Mouse (Mus musculus): Measurements from ENCODE around the gene Gdpd5. TPM values are rescaled to one million over a fixed set of nuclear protein-coding genes. Genes with fewer than 3 reads are reported as not detected.

The Gdpd5 gene
- polyA plus RNA-seq, 1 experiment from 2014 or later, result 25.9 TPM

GRCm38 (mm10) chr7:99475562-99475911 lies 94.3 kb downstream of the Gdpd5 start:
- H3K36me3 ChIP-seq (ENCODE audit: control insufficient read depth, insufficient read depth, low read length), result peaks cover 19% of the 10 kb centered on the region
- H3K4me3 ChIP-seq (ENCODE audit: low read depth, low read length), result no peak overlapping the region
- H3K4me1 ChIP-seq (replicated peaks; ENCODE audit: control insufficient read depth, insufficient read depth, low read length), result peaks cover 3% of the 10 kb centered on the region; the same call in 1 of the 2 replicates
- peak; percentile 4; the same call in 1 of the 2 replicates for ATAC-seq (ENCODE audit: low FRiP score)
- H3K27ac ChIP-seq (ENCODE audit: low read depth, low read length), result peak overlapping the region; percentile 80
- WGBS, result 82% methylated on average over 2 of the region's 2 CpGs
- no peak for DNase-seq (ENCODE audit: low spot score)
- H3K9me3 ChIP-seq (ENCODE audit: control insufficient read depth, low read length), result no peaks in the 10 kb centered on the region
- no peak overlapping the region for H3K4me2 ChIP-seq (replicated peaks; ENCODE audit: low read depth, low read length)
- H3K27me3 ChIP-seq (ENCODE audit: control insufficient read depth, insufficient read depth, low read length), result no peaks in the 10 kb centered on the region
- H3K9ac ChIP-seq (ENCODE audit: low read depth, low read length), result no peak overlapping the region

GRCm38 (mm10) chr7:99476558-99477114 lies 95.4 kb downstream of the Gdpd5 start:
- H3K27ac ChIP-seq (ENCODE audit: low read depth, low read length), result peak overlapping the region; percentile 14; the same call in 1 of the 2 replicates

GRCm38 (mm10) chr7:99477235-99477634 lies 96.0 kb downstream of the Gdpd5 start:
- H3K4me1 ChIP-seq (replicated peaks; ENCODE audit: control insufficient read depth, insufficient read depth, low read length), result peaks cover 10% of the 10 kb centered on the region
- no peaks in the 10 kb centered on the region for H3K9me3 ChIP-seq (ENCODE audit: control insufficient read depth, low read length)
- H3K9ac ChIP-seq (ENCODE audit: low read depth, low read length), result no peak overlapping the region
- DNase-seq (ENCODE audit: low spot score), result no peak
- ATAC-seq (ENCODE audit: low FRiP score), result no peak
- peaks cover 36% of the 10 kb centered on the region for H3K36me3 ChIP-seq (ENCODE audit: control insufficient read depth, insufficient read depth, low read length)
- no peak overlapping the region for H3K4me2 ChIP-seq (replicated peaks; ENCODE audit: low read depth, low read length)
- no peak overlapping the region for H3K4me3 ChIP-seq (ENCODE audit: low read depth, low read length)
- no peaks in the 10 kb centered on the region for H3K27me3 ChIP-seq (ENCODE audit: control insufficient read depth, insufficient read depth, low read length)
- no peak overlapping the region; the same call in 1 of the 2 replicates for H3K27ac ChIP-seq (ENCODE audit: low read depth, low read length)
- WGBS, result 88% methylated on average over 5 of the region's 5 CpGs

More at GRCm38 (mm10) chr7:99476558-99477114, 95.4 kb downstream of the Gdpd5 start:
- no peaks in the 10 kb centered on the region for H3K9me3 ChIP-seq (ENCODE audit: control insufficient read depth, low read length)
- WGBS, result 43% methylated on average over 3 of the region's 3 CpGs
- H3K36me3 ChIP-seq (ENCODE audit: control insufficient read depth, insufficient read depth, low read length), result peaks cover 30% of the 10 kb centered on the region
- H3K9ac ChIP-seq (ENCODE audit: low read depth, low read length), result no peak overlapping the region
- peaks cover 6% of the 10 kb centered on the region; the same call in 1 of the 2 replicates for H3K4me1 ChIP-seq (replicated peaks; ENCODE audit: control insufficient read depth, insufficient read depth, low read length)
- DNase-seq (ENCODE audit: low spot score), result no peak
- no peak for ATAC-seq (ENCODE audit: low FRiP score)
- H3K27me3 ChIP-seq (ENCODE audit: control insufficient read depth, insufficient read depth, low read length), result no peaks in the 10 kb centered on the region
- no peak overlapping the region for H3K4me3 ChIP-seq (ENCODE audit: low read depth, low read length)
- H3K4me2 ChIP-seq (replicated peaks; ENCODE audit: low read depth, low read length), result no peak overlapping the region

- peaks cover 36% of the 10 kb centered on the region for H3K36me3 ChIP-seq (ENCODE audit: control insufficient read depth, insufficient read depth, low read length)
Observed at GRCm38 (mm10) chr7:99482637-99483036, 101.4 kb downstream of the Gdpd5 start.

GRCm38 (mm10) chr7:99483271-99483923 lies 102.2 kb downstream of the Gdpd5 start, which contains the start of gene Rps3:
TSS of gene Rps3 (minus strand) at chr7:99483738.
- DNase-seq (ENCODE audit: low spot score) (peak; percentile 96), ATAC-seq (ENCODE audit: low FRiP score) (peak; percentile 97)
- Histone ChIP-seq H3K36me3 (ENCODE audit: control insufficient read depth, insufficient read depth, low read length) (peaks cover 31% of the 10 kb centered on the region), H3K27me3 (ENCODE audit: control insufficient read depth, insufficient read depth, low read length) (no peaks in the 10 kb centered on the region), H3K9me3 (ENCODE audit: control insufficient read depth, low read length) (no peaks in the 10 kb centered on the region), H3K27ac (ENCODE audit: low read depth, low read length) (peak within 1 kb of the TSS; percentile 7), H3K4me1 (replicated peaks; ENCODE audit: control insufficient read depth, insufficient read depth, low read length) (peaks cover 9% of the 10 kb centered on the region), H3K4me2 (replicated peaks; ENCODE audit: low read depth, low read length) (peak within 1 kb of the TSS; percentile 89), H3K9ac (ENCODE audit: low read depth, low read length) (peak within 1 kb of the TSS; percentile 94), H3K4me3 (ENCODE audit: low read depth, low read length) (peak within 1 kb of the TSS; percentile 90)
- under 1% methylated on average over 40 of the region's 45 CpGs for whole genome bisulfite sequencing

More at GRCm38 (mm10) chr7:99482637-99483036, 101.4 kb downstream of the Gdpd5 start:
- ATAC-seq (ENCODE audit: low FRiP score) (no peak), DNase-seq (ENCODE audit: low spot score) (no peak)
- Histone ChIP-seq H3K27me3 (ENCODE audit: control insufficient read depth, insufficient read depth, low read length) (no peaks in the 10 kb centered on the region), H3K4me2 (replicated peaks; ENCODE audit: low read depth, low read length) (peak overlapping the region; percentile 89), H3K27ac (ENCODE audit: low read depth, low read length) (peak overlapping the region; percentile 7; the same call in 1 of the 2 replicates), H3K4me1 (replicated peaks; ENCODE audit: control insufficient read depth, insufficient read depth, low read length) (peaks cover 9% of the 10 kb centered on the region), H3K9ac (ENCODE audit: low read depth, low read length) (peak overlapping the region; percentile 94), H3K4me3 (ENCODE audit: low read depth, low read length) (peak overlapping the region; percentile 90), H3K9me3 (ENCODE audit: control insufficient read depth, low read length) (no peaks in the 10 kb centered on the region)
- WGBS, result 2% methylated on average over 6 of the region's 6 CpGs

GRCm38 (mm10) chr7:99483924-99484319 lies 102.7 kb downstream of the Gdpd5 start:
- H3K36me3 ChIP-seq (ENCODE audit: control insufficient read depth, insufficient read depth, low read length), result peaks cover 30% of the 10 kb centered on the region
- H3K27ac ChIP-seq (ENCODE audit: low read depth, low read length), result no peak overlapping the region
- peak overlapping the region; percentile 39 for H3K4me2 ChIP-seq (replicated peaks; ENCODE audit: low read depth, low read length)
- no peaks in the 10 kb centered on the region for H3K27me3 ChIP-seq (ENCODE audit: control insufficient read depth, insufficient read depth, low read length)
- H3K9me3 ChIP-seq (ENCODE audit: control insufficient read depth, low read length), result no peaks in the 10 kb centered on the region
- DNase-seq (ENCODE audit: low spot score) (no peak), ATAC-seq (ENCODE audit: low FRiP score) (peak; percentile 50)
- peaks cover 9% of the 10 kb centered on the region for H3K4me1 ChIP-seq (replicated peaks; ENCODE audit: control insufficient read depth, insufficient read depth, low read length)
- WGBS, result 47% methylated on average over 8 of the region's 8 CpGs
- peak overlapping the region; percentile 90 for H3K4me3 ChIP-seq (ENCODE audit: low read depth, low read length)
- 0 out of 2 replicates have a peak overlapping the region, but pooled peaks have one; percentile 19 for H3K9ac ChIP-seq (ENCODE audit: low read depth, low read length)

- DNase-seq (ENCODE audit: low spot score) (no peak), ATAC-seq (ENCODE audit: low FRiP score) (no peak)
- H3K36me3 ChIP-seq (ENCODE audit: control insufficient read depth, insufficient read depth, low read length), result peaks cover 24% of the 10 kb centered on the region
- no peak overlapping the region for H3K27ac ChIP-seq (ENCODE audit: low read depth, low read length)
- no peak overlapping the region for H3K9ac ChIP-seq (ENCODE audit: low read depth, low read length)
- H3K4me1 ChIP-seq (replicated peaks; ENCODE audit: control insufficient read depth, insufficient read depth, low read length), result peaks cover 9% of the 10 kb centered on the region
- no peak overlapping the region for H3K4me3 ChIP-seq (ENCODE audit: low read depth, low read length)
- H3K4me2 ChIP-seq (replicated peaks; ENCODE audit: low read depth, low read length), result no peak overlapping the region
- 95% methylated on average over 1 of the region's 1 CpGs for WGBS
- H3K27me3 ChIP-seq (ENCODE audit: control insufficient read depth, insufficient read depth, low read length), result no peaks in the 10 kb centered on the region
- no peaks in the 10 kb centered on the region for H3K9me3 ChIP-seq (ENCODE audit: control insufficient read depth, low read length)
Observed at GRCm38 (mm10) chr7:99484679-99485078, 103.5 kb downstream of the Gdpd5 start.

GRCm38 (mm10) chr7:99489708-99490107 lies 108.5 kb downstream of the Gdpd5 start:
- Histone ChIP-seq H3K36me3 (ENCODE audit: control insufficient read depth, insufficient read depth, low read length) (no peaks in the 10 kb centered on the region), H3K4me3 (ENCODE audit: low read depth, low read length) (no peak overlapping the region), H3K27me3 (ENCODE audit: control insufficient read depth, insufficient read depth, low read length) (no peaks in the 10 kb centered on the region), H3K27ac (ENCODE audit: low read depth, low read length) (no peak overlapping the region), H3K9ac (ENCODE audit: low read depth, low read length) (no peak overlapping the region), H3K9me3 (ENCODE audit: control insufficient read depth, low read length) (no peaks in the 10 kb centered on the region), H3K4me2 (replicated peaks; ENCODE audit: low read depth, low read length) (no peak overlapping the region), H3K4me1 (replicated peaks; ENCODE audit: control insufficient read depth, insufficient read depth, low read length) (no peaks in the 10 kb centered on the region)
- ATAC-seq (ENCODE audit: low FRiP score), result no peak
- 87% methylated on average over 5 of the region's 5 CpGs for WGBS
- no peak for DNase-seq (ENCODE audit: low spot score)

GRCm38 (mm10) chr7:99499128-99499527 lies 117.9 kb downstream of the Gdpd5 start:
- Histone ChIP-seq H3K4me3 (ENCODE audit: low read depth, low read length) (no peak overlapping the region), H3K4me2 (replicated peaks; ENCODE audit: low read depth, low read length) (no peak overlapping the region), H3K36me3 (ENCODE audit: control insufficient read depth, insufficient read depth, low read length) (no peaks in the 10 kb centered on the region), H3K9ac (ENCODE audit: low read depth, low read length) (no peak overlapping the region), H3K4me1 (replicated peaks; ENCODE audit: control insufficient read depth, insufficient read depth, low read length) (no peaks in the 10 kb centered on the region), H3K27me3 (ENCODE audit: control insufficient read depth, insufficient read depth, low read length) (no peaks in the 10 kb centered on the region), H3K27ac (ENCODE audit: low read depth, low read length) (no peak overlapping the region), H3K9me3 (ENCODE audit: control insufficient read depth, low read length) (no peaks in the 10 kb centered on the region)
- ATAC-seq (ENCODE audit: low FRiP score), result no peak
- DNase-seq (ENCODE audit: low spot score), result no peak
- 68% methylated on average over 1 of the region's 1 CpGs for WGBS
